Mouse (Mus musculus) erythroblast, adult 5-6 weeks (primary cell): ENCODE measurements around the gene Add1. TPM values are rescaled to one million over a fixed set of nuclear protein-coding genes. Genes with fewer than 3 reads are reported as not detected.
A peak's percentile ranks its signal among the peaks of the same experiment; 100 is the strongest.

Source experiments
- ATAC-seq: replicated peaks from 2 replicates; pipeline ENCODE4 v1.8.0; 2016; ENCODE audit warnings: moderate number of reproducible peaks, mild to moderate bottlenecking, moderate TSS enrichment, inconsistent platforms; ENCODE audit not compliant: poor library complexity, low FRiP score, severe bottlenecking
- total RNA-seq, 2 experiments: library from RNA; stranded (forward) in 1 of 2; stranded (reverse) in 1 of 2; fragments of 150-400 nt in 1 of 2; fragments of 200-764, 138-1000 nt in 1 of 2; gene quantifications; 2 replicates each; pipeline versions ENCODE4 v1.2.3 to v1.2.4; 2015 to 2017; ENCODE audit warnings: low replicate concordance in 2 of 2

Add1 gene
- 375 and 403 TPM in 2 replicates for total RNA-seq (2015; ENCODE audit: low replicate concordance)
- total RNA-seq (2017; ENCODE audit: low replicate concordance) = 937 and 1,092 TPM in 2 replicates

- ATAC-seq = peak; percentile 86
Observed at GRCm38 (mm10) chr5:34573268-34574221, at the start of gene Add1. TSS of gene Add1 (plus strand) at chr5:34573664.

- ATAC-seq = no peak
Observed at GRCm38 (mm10) chr5:34523958-34524485, 49.4 kb upstream of the Add1 start.

- no peak for ATAC-seq
Observed at GRCm38 (mm10) chr5:34524511-34524910, 49.0 kb upstream of the Add1 start.

- ATAC-seq = peak; percentile 93
Observed at GRCm38 (mm10) chr5:34525663-34526476, 47.6 kb upstream of the Add1 start, which contains the start of gene Sh3bp2. TSS of gene Sh3bp2 (plus strand) at chr5:34525838.

- ATAC-seq = no peak
Observed at GRCm38 (mm10) chr5:34526477-34526775, 47.0 kb upstream of the Add1 start.

GRCm38 (mm10) chr5:34527352-34527751, 46.1 kb upstream of the Add1 start:
- no peak for ATAC-seq

GRCm38 (mm10) chr5:34528724-34529123, 44.7 kb upstream of the Add1 start:
- ATAC-seq = no peak

GRCm38 (mm10) chr5:34530116-34530515, 43.3 kb upstream of the Add1 start:
- no peak for ATAC-seq

GRCm38 (mm10) chr5:34530687-34531086, 42.8 kb upstream of the Add1 start:
- ATAC-seq = no peak

- no peak for ATAC-seq
Observed at GRCm38 (mm10) chr5:34533066-34533465, 40.4 kb upstream of the Add1 start.

GRCm38 (mm10) chr5:34533820-34534219, 39.6 kb upstream of the Add1 start:
- ATAC-seq = no peak

- no peak for ATAC-seq
Observed at GRCm38 (mm10) chr5:34534776-34535581, 38.5 kb upstream of the Add1 start.

GRCm38 (mm10) chr5:34535831-34536230, 37.6 kb upstream of the Add1 start:
- no peak for ATAC-seq

GRCm38 (mm10) chr5:34538079-34538478, 35.4 kb upstream of the Add1 start:
- no peak for ATAC-seq

- peak; percentile 49 for ATAC-seq
Observed at GRCm38 (mm10) chr5:34538527-34538926, 34.9 kb upstream of the Add1 start.

- no peak for ATAC-seq
Observed at GRCm38 (mm10) chr5:34539121-34539520, 34.3 kb upstream of the Add1 start.

- no peak for ATAC-seq
Observed at GRCm38 (mm10) chr5:34542166-34542565, 31.3 kb upstream of the Add1 start.

- no peak for ATAC-seq
Observed at GRCm38 (mm10) chr5:34543114-34543513, 30.4 kb upstream of the Add1 start.

- ATAC-seq = peak; percentile 65; the same call in 1 of the 2 replicates
Observed at GRCm38 (mm10) chr5:34547410-34547809, 26.1 kb upstream of the Add1 start.

GRCm38 (mm10) chr5:34549135-34549482, 24.4 kb upstream of the Add1 start:
- no peak for ATAC-seq
